Mouse (Mus musculus) mammary gland, adult 2 months (tissue): ENCODE results near the gene Gm2956. TPM values are rescaled to one million over a fixed set of nuclear protein-coding genes. Genes with fewer than 3 reads are reported as not detected.

ENCODE experiments used
- polyA plus RNA-seq: library from polyadenylated mRNA; depleted of rRNA; stranded (reverse); fragments of >200 nt; gene quantifications from 2 replicates; pipeline ENCODE4 v1.2.3, GENCODE M21; 2012; ENCODE audit warnings: low replicate concordance; rRNA removed

Gene Gm2956
- not detected in 2 replicates for polyA plus RNA-seq

GRCm38 (mm10) chr14:3332087-3332677, at the start of gene Gm2956:
Gene Gm2956 (plus strand): TSS chr14:3332627.

GRCm38 (mm10) chr14:3394793-3395192, 62.4 kb downstream of the Gm2956 start, which contains the start of gene Gm10413:
Gene Gm10413 (plus strand): TSS chr14:3395093.

Other genes starting within 250 kb of the Gm2956 start
- gene Gm10340, start 198.6 kb upstream of the Gm2956 start, polyA plus RNA-seq, result not detected in 2 replicates
- gene Gm5795, start 144.4 kb upstream of the Gm2956 start, polyA plus RNA-seq, result not detected in 2 replicates
- gene D830030K20Rik, start 124.1 kb upstream of the Gm2956 start, polyA plus RNA-seq, result 0.53 TPM in 1 of 2 replicates, not detected in the other
- not detected in 2 replicates for gene Gm10413, start 62.5 kb downstream of the Gm2956 start, polyA plus RNA-seq
- gene Gm10409, start 80.0 kb downstream of the Gm2956 start, polyA plus RNA-seq, result 0.08 TPM in 1 of 2 replicates, not detected in the other
- gene Gm3005, start 95.5 kb downstream of the Gm2956 start, polyA plus RNA-seq, result 0.75 TPM in 1 of 2 replicates, not detected in the other
- gene Gm10408, start 116.8 kb downstream of the Gm2956 start, polyA plus RNA-seq, result not detected in 2 replicates